Mouse (Mus musculus): Measurements from ENCODE around the gene Cryl1. TPM values are rescaled to one million over a fixed set of nuclear protein-coding genes. Genes with fewer than 3 reads are reported as not detected.

Cryl1 gene
- 10.8 and 20.0 TPM in 2 replicates for polyA plus RNA-seq (2015; fragmentation: Nextera tagmentation; extraction: Ambion mirVana)

GRCm38 (mm10) chr14:57398065-57398757 is at the start of gene Cryl1:
TSS of gene Cryl1 (minus strand) at chr14:57398529.
- Histone ChIP-seq H3K36me3 (no peaks in the 10 kb centered on the region), H3K4me1 (replicated peaks) (peaks cover 3% of the 10 kb centered on the region; the same call in 1 of the 2 replicates), H3K27me3 (no peaks in the 10 kb centered on the region), H3K4me3 (peak within 1 kb of the TSS; percentile 78), H3K4me2 (peak within 1 kb of the TSS; percentile 97), H3K9me3 (replicated peaks) (no peaks in the 10 kb centered on the region), H3K27ac (peak within 1 kb of the TSS; percentile 65), H3K9ac (peak within 1 kb of the TSS; percentile 79)
- WGBS, result 3% methylated on average over 43 of the region's 43 CpGs
- ATAC-seq (replicated peaks; ENCODE audit: insufficient number of reproducible peaks, insufficient read depth, low FRiP score, low read depth), result peak; percentile 100

GRCm38 (mm10) chr14:57430451-57430850 is 32.1 kb upstream of the Cryl1 start:
- no peak overlapping the region for H3K4me3 ChIP-seq
- 71% methylated on average over 2 of the region's 2 CpGs for WGBS

GRCm38 (mm10) chr14:57424212-57424561 is 25.9 kb upstream of the Cryl1 start:
- Histone ChIP-seq H3K4me1 (replicated peaks) (peaks cover 7% of the 10 kb centered on the region), H3K27ac (peak overlapping the region; percentile 60), H3K9me3 (replicated peaks) (no peaks in the 10 kb centered on the region), H3K4me3 (peak overlapping the region; percentile 92), H3K27me3 (no peaks in the 10 kb centered on the region), H3K9ac (peak overlapping the region; percentile 89), H3K4me2 (peak overlapping the region; percentile 89), H3K36me3 (no peaks in the 10 kb centered on the region)
- under 1% methylated on average over 24 of the region's 24 CpGs for WGBS
- peak; percentile 72 for ATAC-seq (replicated peaks; ENCODE audit: insufficient number of reproducible peaks, insufficient read depth, low FRiP score, low read depth)

More at GRCm38 (mm10) chr14:57430451-57430850, 32.1 kb upstream of the Cryl1 start:
- no peaks in the 10 kb centered on the region for H3K4me1 ChIP-seq (replicated peaks)
- H3K9me3 ChIP-seq (replicated peaks), result no peaks in the 10 kb centered on the region
- H3K27ac ChIP-seq, result no peak overlapping the region
- no peak for ATAC-seq (replicated peaks; ENCODE audit: insufficient number of reproducible peaks, insufficient read depth, low FRiP score, low read depth)
- no peak overlapping the region for H3K4me2 ChIP-seq
- no peaks in the 10 kb centered on the region for H3K27me3 ChIP-seq
- no peak overlapping the region for H3K9ac ChIP-seq
- H3K36me3 ChIP-seq, result no peaks in the 10 kb centered on the region

GRCm38 (mm10) chr14:57423432-57424211 is 25.3 kb upstream of the Cryl1 start, which contains the start of gene Ift88:
TSS of gene Ift88 (plus strand) at chr14:57424062.
- H3K4me1 ChIP-seq (replicated peaks), result peaks cover 7% of the 10 kb centered on the region
- 3% methylated on average over 42 of the region's 42 CpGs for WGBS
- H3K27ac ChIP-seq, result peak within 1 kb of the TSS; percentile 60
- no peaks in the 10 kb centered on the region for H3K9me3 ChIP-seq (replicated peaks)
- H3K36me3 ChIP-seq, result no peaks in the 10 kb centered on the region
- peak; percentile 97 for ATAC-seq (replicated peaks; ENCODE audit: insufficient number of reproducible peaks, insufficient read depth, low FRiP score, low read depth)
- peak within 1 kb of the TSS; percentile 89 for H3K4me2 ChIP-seq
- no peaks in the 10 kb centered on the region for H3K27me3 ChIP-seq
- H3K9ac ChIP-seq, result peak within 1 kb of the TSS; percentile 89
- H3K4me3 ChIP-seq, result peak within 1 kb of the TSS; percentile 92

- no peaks in the 10 kb centered on the region for H3K27me3 ChIP-seq
- H3K9ac ChIP-seq, result no peak overlapping the region
- no peaks in the 10 kb centered on the region for H3K9me3 ChIP-seq (replicated peaks)
- H3K4me3 ChIP-seq, result no peak overlapping the region
- no peak for ATAC-seq (replicated peaks; ENCODE audit: insufficient number of reproducible peaks, insufficient read depth, low FRiP score, low read depth)
- no peak overlapping the region for H3K4me2 ChIP-seq
- no peak overlapping the region for H3K27ac ChIP-seq
- no peaks in the 10 kb centered on the region for H3K4me1 ChIP-seq (replicated peaks)
- WGBS, result 89% methylated on average over 2 of the region's 2 CpGs
- no peaks in the 10 kb centered on the region for H3K36me3 ChIP-seq
Measured at GRCm38 (mm10) chr14:57417187-57417586, 18.9 kb upstream of the Cryl1 start.

GRCm38 (mm10) chr14:57412166-57412565 is 13.8 kb upstream of the Cryl1 start:
- no peaks in the 10 kb centered on the region for H3K9me3 ChIP-seq (replicated peaks)
- H3K27ac ChIP-seq, result no peak overlapping the region
- no peaks in the 10 kb centered on the region for H3K27me3 ChIP-seq
- WGBS, result 50% methylated on average over 7 of the region's 7 CpGs
- no peak overlapping the region for H3K4me3 ChIP-seq
- H3K36me3 ChIP-seq, result no peaks in the 10 kb centered on the region
- ATAC-seq (replicated peaks; ENCODE audit: insufficient number of reproducible peaks, insufficient read depth, low FRiP score, low read depth), result no peak
- H3K4me2 ChIP-seq, result no peak overlapping the region
- H3K9ac ChIP-seq, result no peak overlapping the region
- peaks cover 5% of the 10 kb centered on the region; the same call in 1 of the 2 replicates for H3K4me1 ChIP-seq (replicated peaks)

GRCm38 (mm10) chr14:57409106-57409505 is 10.8 kb upstream of the Cryl1 start:
- Histone ChIP-seq H3K9me3 (replicated peaks) (no peaks in the 10 kb centered on the region), H3K9ac (no peak overlapping the region), H3K27ac (no peak overlapping the region), H3K4me1 (replicated peaks) (peaks cover 8% of the 10 kb centered on the region; the same call in 1 of the 2 replicates), H3K27me3 (no peaks in the 10 kb centered on the region), H3K36me3 (no peaks in the 10 kb centered on the region), H3K4me2 (no peak overlapping the region), H3K4me3 (no peak overlapping the region)
- WGBS, result 14% methylated on average over 6 of the region's 6 CpGs
- no peak for ATAC-seq (replicated peaks; ENCODE audit: insufficient number of reproducible peaks, insufficient read depth, low FRiP score, low read depth)

GRCm38 (mm10) chr14:57408100-57408499 is 9.8 kb upstream of the Cryl1 start:
- Histone ChIP-seq H3K36me3 (no peaks in the 10 kb centered on the region), H3K4me3 (no peak overlapping the region), H3K9ac (no peak overlapping the region), H3K27ac (no peak overlapping the region), H3K9me3 (replicated peaks) (no peaks in the 10 kb centered on the region), H3K4me2 (no peak overlapping the region), H3K4me1 (replicated peaks) (peaks cover 8% of the 10 kb centered on the region; the same call in 1 of the 2 replicates), H3K27me3 (no peaks in the 10 kb centered on the region)
- 84% methylated on average over 8 of the region's 8 CpGs for WGBS
- no peak for ATAC-seq (replicated peaks; ENCODE audit: insufficient number of reproducible peaks, insufficient read depth, low FRiP score, low read depth)

GRCm38 (mm10) chr14:57407039-57407987 is 9.0 kb upstream of the Cryl1 start:
- Histone ChIP-seq H3K27ac (no peak overlapping the region), H3K36me3 (no peaks in the 10 kb centered on the region), H3K4me1 (replicated peaks) (peaks cover 8% of the 10 kb centered on the region; the same call in 1 of the 2 replicates), H3K9ac (no peak overlapping the region), H3K4me3 (peak overlapping the region; percentile 3; the same call in 1 of the 2 replicates), H3K9me3 (replicated peaks) (no peaks in the 10 kb centered on the region), H3K4me2 (peak overlapping the region; percentile 38), H3K27me3 (no peaks in the 10 kb centered on the region)
- peak; percentile 47; the same call in 1 of the 2 replicates for ATAC-seq (replicated peaks; ENCODE audit: insufficient number of reproducible peaks, insufficient read depth, low FRiP score, low read depth)
- WGBS, result 4% methylated on average over 12 of the region's 12 CpGs

GRCm38 (mm10) chr14:57402815-57403214 is 4.5 kb upstream of the Cryl1 start:
- H3K9me3 ChIP-seq (replicated peaks), result no peaks in the 10 kb centered on the region
- H3K4me3 ChIP-seq, result no peak overlapping the region
- no peaks in the 10 kb centered on the region for H3K27me3 ChIP-seq
- no peak for ATAC-seq (replicated peaks; ENCODE audit: insufficient number of reproducible peaks, insufficient read depth, low FRiP score, low read depth)
- H3K9ac ChIP-seq, result no peak overlapping the region
- H3K36me3 ChIP-seq, result no peaks in the 10 kb centered on the region
- H3K4me2 ChIP-seq, result no peak overlapping the region
- peaks cover 10% of the 10 kb centered on the region for H3K4me1 ChIP-seq (replicated peaks)
- no peak overlapping the region for H3K27ac ChIP-seq
